Mouse (Mus musculus): ENCODE data around the gene Nr2f1.

Nr2f1 gene

GRCm38 (mm10) chr13:78179312-78180097 is 20.1 kb downstream of the Nr2f1 start:
- DNase-seq (ENCODE audit: low spot score), result no peak

GRCm38 (mm10) chr13:78178771-78179170 is 20.8 kb downstream of the Nr2f1 start:
- DNase-seq (ENCODE audit: low spot score), result no peak

- no peak for DNase-seq (ENCODE audit: low spot score)
Observed at GRCm38 (mm10) chr13:78178021-78178420, 21.5 kb downstream of the Nr2f1 start.

GRCm38 (mm10) chr13:78177381-78177950 is 22.1 kb downstream of the Nr2f1 start:
- no peak for DNase-seq (ENCODE audit: low spot score)

- no peak for DNase-seq (ENCODE audit: low spot score)
Observed at GRCm38 (mm10) chr13:78175821-78176380, 23.7 kb downstream of the Nr2f1 start.

GRCm38 (mm10) chr13:78174891-78175290 is 24.7 kb downstream of the Nr2f1 start:
- DNase-seq (ENCODE audit: low spot score), result no peak

- DNase-seq (ENCODE audit: low spot score), result no peak
Observed at GRCm38 (mm10) chr13:78174191-78174590, 25.4 kb downstream of the Nr2f1 start.

- DNase-seq (ENCODE audit: low spot score), result no peak
Observed at GRCm38 (mm10) chr13:78172861-78173260, 26.7 kb downstream of the Nr2f1 start.

- DNase-seq (ENCODE audit: low spot score), result no peak
Observed at GRCm38 (mm10) chr13:78171984-78172636, 27.4 kb downstream of the Nr2f1 start.

- DNase-seq (ENCODE audit: low spot score), result peak; percentile 61
Observed at GRCm38 (mm10) chr13:78171320-78171719, 28.2 kb downstream of the Nr2f1 start.

- no peak for DNase-seq (ENCODE audit: low spot score)
Observed at GRCm38 (mm10) chr13:78168166-78168565, 31.4 kb downstream of the Nr2f1 start.

GRCm38 (mm10) chr13:78164941-78165340 is 34.6 kb downstream of the Nr2f1 start:
- no peak for DNase-seq (ENCODE audit: low spot score)

- peak; percentile 76 for DNase-seq (ENCODE audit: low spot score)
Observed at GRCm38 (mm10) chr13:78163087-78163958, 36.2 kb downstream of the Nr2f1 start.

- no peak for DNase-seq (ENCODE audit: low spot score)
Observed at GRCm38 (mm10) chr13:78162149-78162548, 37.4 kb downstream of the Nr2f1 start.

- no peak for DNase-seq (ENCODE audit: low spot score)
Observed at GRCm38 (mm10) chr13:78157465-78157864, 42.1 kb downstream of the Nr2f1 start.
